Mouse (Mus musculus) stomach, postnatal 0 days (tissue): ENCODE data around the gene Shroom3.

Experiments
- CTCF ChIP-seq: IDR thresholded peaks from 2 replicates; pipeline ENCODE4 v1.5.1; 2016; ENCODE audit warnings: antibody characterized with exemption, low read depth, mild to moderate bottlenecking, moderate library complexity
- EP300 ChIP-seq: optimal IDR thresholded peaks from 2 replicates; pipeline ENCODE3; 2016; ENCODE audit warnings: antibody characterized with exemption

DNA sequence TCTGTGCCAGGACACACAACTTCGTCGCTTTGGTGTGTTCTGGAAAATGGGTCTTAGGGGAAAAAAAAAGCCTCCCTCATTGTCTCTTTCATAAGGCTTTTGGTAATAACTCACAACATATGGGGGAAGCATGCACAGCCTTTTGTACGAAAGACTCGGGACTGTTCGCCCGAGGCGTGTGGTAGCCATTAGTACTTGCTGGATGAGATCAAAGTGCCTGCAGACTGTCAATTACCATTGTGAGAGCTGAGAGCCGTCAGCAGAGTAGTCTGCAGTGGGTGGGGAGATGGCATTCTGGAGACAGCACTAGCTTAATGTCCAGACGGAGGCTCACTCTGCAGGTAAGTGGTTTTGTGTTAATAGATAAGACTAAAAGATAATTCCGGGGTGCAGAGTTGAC lies 232.2 kb downstream of the Shroom3 start:
- no peak for TF ChIP-seq EP300
- no peak for TF ChIP-seq CTCF
